Comparison of ENCODE assay signal across 17 mouse cellular contexts in the genomic region with DNA sequence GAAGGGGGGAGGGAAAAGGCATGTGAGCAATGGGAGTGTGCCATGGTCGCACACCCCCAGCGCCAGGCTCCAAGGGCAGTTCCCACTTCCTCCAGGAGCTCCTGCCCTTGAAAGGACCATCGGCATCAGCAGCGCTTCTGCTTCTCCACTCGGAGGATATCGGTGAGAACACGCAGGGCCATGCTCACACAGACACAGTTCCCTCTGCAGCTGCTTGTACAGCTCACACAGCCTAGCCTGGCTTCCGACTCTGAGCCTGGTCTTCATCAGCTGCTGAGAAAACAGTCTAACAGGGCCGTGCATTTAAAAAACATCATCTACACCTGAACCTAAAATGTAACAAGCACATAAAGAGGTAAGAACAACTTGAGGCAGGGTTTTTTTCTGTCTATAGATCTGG. TPM values are rescaled to one million over a fixed set of nuclear protein-coding genes. Genes with fewer than 3 reads are reported as not detected.
A peak's percentile ranks its signal among the peaks of the same experiment; 100 is the strongest.
DNase-seq lines count a peak whose midpoint lies in the region; ATAC-seq and TF ChIP-seq lines count a peak whose summit lies in the region.
"Had no signal": no experiment of that assay in that cellular context is flagged by ENCODE, and none has a peak within 500 bp of the region (broad histone marks: within the 10 kb centered on the region; RNA-seq: fewer than 3 reads in every experiment).

No protein-coding gene starts in this region.

- no peak for TF ChIP-seq EP300 in stomach, postnatal 0 days (optimal IDR thresholded peaks at IDR 0.05)

- H3K4me1 ChIP-seq in hindbrain, embryonic 14.5 days (replicated peaks; ENCODE audit: control insufficient read depth, insufficient read depth, low read length), result no peaks in the 10 kb centered on the region
- H3K4me1 ChIP-seq in hindbrain, embryonic 10.5 days (replicated peaks), result 0 out of 2 replicates have a peak, but pooled peaks cover 3% of the 10 kb centered on the region
- H3K4me1 ChIP-seq in forebrain, embryonic 15.5 days, result 0 out of 2 replicates have a peak, but pooled peaks cover 3% of the 10 kb centered on the region
- H3K4me1 ChIP-seq in stomach, postnatal 0 days (replicated peaks; ENCODE audit: control insufficient read depth, insufficient read depth), result no peaks in the 10 kb centered on the region
- H3K4me1 ChIP-seq: heart, embryonic 15.5 days; limb, embryonic 10.5 days had no signal

- H3K27me3 ChIP-seq in hindbrain, embryonic 14.5 days (ENCODE audit: control insufficient read depth, insufficient read depth, low read length), result no peaks in the 10 kb centered on the region
- H3K27me3 ChIP-seq in hindbrain, embryonic 10.5 days (ENCODE audit: insufficient read depth, poor library complexity, severe bottlenecking), result no peaks in the 10 kb centered on the region
- H3K27me3 ChIP-seq in forebrain, embryonic 15.5 days, result no peaks in the 10 kb centered on the region
- H3K27me3 ChIP-seq in stomach, postnatal 0 days (ENCODE audit: control insufficient read depth, insufficient read depth, low read length), result no peaks in the 10 kb centered on the region
- H3K27me3 ChIP-seq: heart, embryonic 15.5 days; Patski had no signal

- no peak overlapping the region for H3K4me3 ChIP-seq in hindbrain, embryonic 14.5 days (replicated peaks; ENCODE audit: low read length)
- no peak overlapping the region for H3K4me3 ChIP-seq in hindbrain, embryonic 10.5 days
- no peak overlapping the region for H3K4me3 ChIP-seq in forebrain, embryonic 15.5 days
- H3K4me3 ChIP-seq in stomach, postnatal 0 days (ENCODE audit: low read depth, low read length), result no peak overlapping the region
- H3K4me3 ChIP-seq: heart, embryonic 15.5 days; limb, embryonic 10.5 days had no signal

- TF ChIP-seq CTCF in stomach, postnatal 0 days (IDR thresholded peaks at IDR 0.05; ENCODE audit: low read depth), result no peak

- peak; percentile 38; the same call in 1 of the 2 replicates for ATAC-seq in hindbrain, embryonic 14.5 days (ENCODE audit: low FRiP score)
- ATAC-seq in forebrain, embryonic 15.5 days (replicated peaks), result peak; percentile 68
- ATAC-seq in stomach, postnatal 0 days (ENCODE audit: low FRiP score, low TSS enrichment), result no peak
- ATAC-seq: Patski had no signal

- H3K9me3 ChIP-seq in hindbrain, embryonic 14.5 days (ENCODE audit: control insufficient read depth, low read length), result no peaks in the 10 kb centered on the region
- H3K9me3 ChIP-seq in hindbrain, embryonic 10.5 days, result no peaks in the 10 kb centered on the region
- no peaks in the 10 kb centered on the region for H3K9me3 ChIP-seq in forebrain, embryonic 15.5 days
- H3K9me3 ChIP-seq in stomach, postnatal 0 days (ENCODE audit: control insufficient read depth, low read length), result no peaks in the 10 kb centered on the region
- H3K9me3 ChIP-seq: heart, embryonic 15.5 days; limb, embryonic 10.5 days had no signal

- 0 out of 2 replicates have a peak overlapping the region, but pooled peaks have one; percentile 28 for H3K27ac ChIP-seq in hindbrain, embryonic 14.5 days
- no peak overlapping the region for H3K27ac ChIP-seq in hindbrain, embryonic 10.5 days
- no peak overlapping the region; the same call in 1 of the 2 replicates for H3K27ac ChIP-seq in forebrain, embryonic 15.5 days (replicated peaks)
- H3K27ac ChIP-seq in stomach, postnatal 0 days (replicated peaks), result no peak overlapping the region
- H3K27ac ChIP-seq: heart, embryonic 15.5 days; limb, embryonic 10.5 days; liver, embryonic 14.5 days had no signal

- H3K9ac ChIP-seq in hindbrain, embryonic 14.5 days, result no peak overlapping the region
- H3K9ac ChIP-seq in forebrain, embryonic 15.5 days (replicated peaks), result no peak overlapping the region
- H3K9ac ChIP-seq in stomach, postnatal 0 days (ENCODE audit: low read length), result no peak overlapping the region
- H3K9ac ChIP-seq: heart, embryonic 15.5 days; liver, embryonic 14.5 days had no signal

- DNase-seq in hindbrain, embryonic 14.5 days (ENCODE audit: low spot score), result no peak
- DNase-seq in hindbrain, embryonic 10.5 days (ENCODE audit: low spot score), result no peak
- peak; percentile 10 for DNase-seq in ovary, postnatal 36 days (ENCODE audit: low spot score)
- DNase-seq in ovary, adult 18-20 months (ENCODE audit: low spot score), result no peak
- peak; percentile 29 for DNase-seq in kidney, postnatal 14 days
- no peak for DNase-seq in stomach, postnatal 0 days (ENCODE audit: low spot score)
- no peak for DNase-seq in gastrocnemius, postnatal 10 days
- DNase-seq: adrenal gland, adult 2 months; lung, postnatal 14 days; spleen, adult 18-20 months; thymus, adult 18-20 months had no signal

- H3K36me3 ChIP-seq in hindbrain, embryonic 14.5 days (replicated peaks; ENCODE audit: control insufficient read depth, insufficient read depth), result no peaks in the 10 kb centered on the region
- no peaks in the 10 kb centered on the region for H3K36me3 ChIP-seq in hindbrain, embryonic 10.5 days
- no peaks in the 10 kb centered on the region for H3K36me3 ChIP-seq in forebrain, embryonic 15.5 days
- no peaks in the 10 kb centered on the region for H3K36me3 ChIP-seq in stomach, postnatal 0 days (ENCODE audit: control insufficient read depth, insufficient read depth, low read length)
- H3K36me3 ChIP-seq: heart, embryonic 15.5 days; limb, embryonic 10.5 days had no signal

- H3K4me2 ChIP-seq in hindbrain, embryonic 14.5 days (replicated peaks), result no peak overlapping the region
- H3K4me2 ChIP-seq in forebrain, embryonic 15.5 days (replicated peaks), result no peak overlapping the region
- no peak overlapping the region for H3K4me2 ChIP-seq in stomach, postnatal 0 days (replicated peaks; ENCODE audit: low read depth)
- H3K4me2 ChIP-seq: heart, embryonic 15.5 days had no signal

- WGBS in hindbrain, embryonic 14.5 days, result 83% methylated on average over 9 of the region's 9 CpGs
- 91% methylated on average over 9 of the region's 9 CpGs for WGBS in hindbrain, embryonic 10.5 days
- 69% methylated on average over 9 of the region's 9 CpGs for WGBS in forebrain, embryonic 15.5 days
- 78% methylated on average over 9 of the region's 9 CpGs for WGBS in stomach, postnatal 0 days

RNA-seq across cellular contexts. Expression of a gene that starts 54.7 kb away (rescaled TPM):
- polyA plus RNA-seq in hindbrain, embryonic 14.5 days (2014; fragmentation: Nextera tagmentation; extraction: Ambion mirVana), result 31.6 and 33.4 TPM in 2 replicates
- 0.90 and 1.4 TPM in 2 replicates for polyA plus RNA-seq in hindbrain, embryonic 10.5 days (2016; fragmentation: Nextera tagmentation; extraction: Ambion mirVana)
- 6.7 and 6.8 TPM in 2 replicates for polyA plus RNA-seq in forebrain, embryonic 15.5 days (2015; fragmentation: Nextera tagmentation; extraction: Ambion mirVana)
- polyA plus RNA-seq in stomach, postnatal 0 days (2015; fragmentation: Nextera tagmentation; extraction: Ambion mirVana), result 2.5 and 2.7 TPM in 2 replicates
- total RNA-seq in gastrocnemius, postnatal 10 days (2021), result 1 to 10 TPM; 2.0 to 2.4 TPM
- total RNA-seq: monocyte, adult 5-6 weeks had no signal

Comparison
In these comparisons a context has a peak if more than half of its experiments do, and no peak if none do; other contexts are left out.
1. DNase-seq: peak in ovary, postnatal 36 days (single experiment) and kidney, postnatal 14 days (single experiment); none in hindbrain, embryonic 14.5 days (single experiment), hindbrain, embryonic 10.5 days (single experiment), ovary, adult 18-20 months (single experiment), stomach, postnatal 0 days (single experiment) and gastrocnemius, postnatal 10 days (single experiment).